Mouse (Mus musculus) left cerebral cortex, adult 18-20 months (tissue): ENCODE data around the gene Slc1a2. TPM values are rescaled to one million over a fixed set of nuclear protein-coding genes. Genes with fewer than 3 reads are reported as not detected.

Experiments used
- DNase-seq, 2 experiments: peaks; one replicate each; pipeline ENCODE4 v3.0.0; 2021 to 2022; ENCODE audit warnings: low spot score in 2 of 2, mixed read lengths in 1 of 2
- long read RNA-seq, 2 experiments: library from polyadenylated mRNA; stranded (forward); transcript quantifications; one replicate each; pipeline ENCODE4 v2.0.0; 2021
- total RNA-seq, 2 experiments: library from RNA; stranded (reverse); gene quantifications; 2 replicates each; pipeline ENCODE4 v1.2.3; 2021

Gene Slc1a2
- total RNA-seq, result 1,000 to 10,000 TPM; 1,523 to 1,534 TPM
- long read RNA-seq, experiment 1, full-length matches to known transcripts, result 58 of 349 reads
- long read RNA-seq, experiment 1, partial matches to known transcripts, result 10 of 349 reads
- long read RNA-seq, experiment 1, other reads (novel, unspliced or antisense), result 281 of 349 reads
- long read RNA-seq, experiment 2, full-length matches to known transcripts, result 33 of 210 reads
- long read RNA-seq, experiment 2, partial matches to known transcripts, result 5 of 210 reads
- long read RNA-seq, experiment 2, other reads (novel, unspliced or antisense), result 172 of 210 reads

DNA sequence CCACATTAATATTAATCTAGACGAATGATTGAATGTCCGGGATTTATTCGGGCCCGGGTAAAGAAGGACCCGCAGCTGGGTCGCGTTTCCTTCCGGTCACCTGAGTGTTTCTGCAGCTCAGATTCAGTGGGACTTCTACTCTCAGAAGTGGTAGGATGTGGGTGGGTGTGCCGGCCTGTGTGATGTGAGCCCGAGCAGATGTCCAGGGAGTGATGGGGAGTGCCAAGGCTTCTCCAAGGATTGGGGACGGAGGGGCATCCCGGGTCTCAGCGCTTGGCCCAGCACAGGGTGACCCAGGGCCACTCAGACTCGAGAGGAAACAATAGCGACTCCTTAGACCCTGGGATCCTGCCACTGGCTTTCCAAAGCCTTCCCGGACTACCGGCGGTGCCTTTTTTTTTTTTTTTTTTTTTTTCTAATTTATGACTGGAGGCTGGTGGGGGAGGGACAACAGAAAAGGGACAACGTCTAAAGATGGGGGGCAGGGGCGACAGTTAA lies at the start of gene Slc1a2:
Slc1a2 (plus strand) TSS at position 497 of the 498 bp plus-strand sequence.
- DNase-seq, result peak; percentile 59 to 61

- DNase-seq, result no peak
These were observed 48.0 kb upstream of the Slc1a2 start for GRCm38 (mm10) chr2:102610485-102610884.

- DNase-seq, result no peak
These were observed 41.8 kb upstream of the Slc1a2 start for GRCm38 (mm10) chr2:102616637-102617036.

GRCm38 (mm10) chr2:102620744-102621429 lies 37.6 kb upstream of the Slc1a2 start:
- DNase-seq, result no peak

DNA sequence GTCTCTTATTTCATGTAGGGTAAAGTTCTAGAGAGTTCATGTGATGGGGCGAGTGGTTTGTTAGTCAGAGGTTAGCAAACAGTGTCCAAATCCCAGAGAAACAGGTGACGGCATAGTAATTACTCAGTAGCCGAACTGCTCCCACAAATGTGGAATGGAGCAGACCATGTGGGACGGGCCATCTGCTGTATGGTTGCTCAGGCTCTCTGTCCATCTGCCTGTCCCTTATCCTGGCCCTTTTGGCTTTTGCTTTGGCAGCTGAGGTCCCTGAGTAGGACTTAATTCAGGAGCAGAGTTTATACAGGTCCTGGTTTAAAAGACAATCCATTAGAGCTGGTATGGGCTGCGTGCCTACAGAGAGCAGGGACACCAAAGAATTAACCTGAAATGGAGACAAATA lies 36.3 kb upstream of the Slc1a2 start:
- DNase-seq, result no peak

DNA sequence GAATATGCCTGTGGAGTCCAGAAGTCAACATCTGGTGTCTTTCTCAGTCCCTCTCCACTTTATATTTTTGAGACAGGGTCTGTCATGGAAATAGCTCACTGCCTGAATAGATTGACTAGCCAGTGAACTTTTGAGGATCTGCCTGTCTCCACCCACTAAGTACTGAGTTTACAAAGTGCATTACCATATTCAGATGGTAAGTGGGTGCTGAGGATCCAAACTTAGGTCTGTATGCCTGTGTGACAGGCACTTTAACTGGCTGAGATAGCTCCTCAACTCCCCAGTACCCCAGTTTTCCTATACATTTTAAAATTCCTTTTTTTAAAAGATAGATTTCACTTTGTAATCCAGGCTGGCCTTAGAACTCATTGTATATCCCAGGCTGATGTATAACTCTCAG lies 35.5 kb upstream of the Slc1a2 start:
- no peak for DNase-seq

GRCm38 (mm10) chr2:102624538-102624937 lies 33.9 kb upstream of the Slc1a2 start:
- no peak for DNase-seq

DNA sequence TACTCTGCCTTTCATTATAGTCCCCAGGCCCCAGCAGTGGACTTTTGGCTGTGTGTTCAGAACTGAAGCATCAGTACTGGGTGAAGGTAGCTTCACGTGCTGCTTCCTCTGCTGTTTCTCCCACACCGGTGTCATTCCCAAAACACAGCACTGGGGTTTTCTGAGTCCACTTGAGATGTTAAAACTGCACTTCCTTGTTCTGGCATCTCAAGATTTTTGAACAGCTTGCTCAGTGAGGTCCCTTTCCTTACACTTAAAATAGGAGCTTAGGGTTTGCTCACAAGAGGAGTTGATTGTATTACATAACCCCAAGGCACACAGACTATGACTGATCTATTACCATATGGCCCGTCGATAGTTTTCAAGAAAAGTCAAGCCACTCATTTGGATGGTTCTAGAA lies 26.1 kb upstream of the Slc1a2 start:
- no peak for DNase-seq

GRCm38 (mm10) chr2:102634010-102634409 lies 24.4 kb upstream of the Slc1a2 start:
- DNase-seq, result no peak

- DNase-seq, result no peak
These were observed 22.9 kb upstream of the Slc1a2 start for GRCm38 (mm10) chr2:102635523-102636060.

- DNase-seq, result no peak
These were observed 22.3 kb upstream of the Slc1a2 start for GRCm38 (mm10) chr2:102636116-102636600.

DNA sequence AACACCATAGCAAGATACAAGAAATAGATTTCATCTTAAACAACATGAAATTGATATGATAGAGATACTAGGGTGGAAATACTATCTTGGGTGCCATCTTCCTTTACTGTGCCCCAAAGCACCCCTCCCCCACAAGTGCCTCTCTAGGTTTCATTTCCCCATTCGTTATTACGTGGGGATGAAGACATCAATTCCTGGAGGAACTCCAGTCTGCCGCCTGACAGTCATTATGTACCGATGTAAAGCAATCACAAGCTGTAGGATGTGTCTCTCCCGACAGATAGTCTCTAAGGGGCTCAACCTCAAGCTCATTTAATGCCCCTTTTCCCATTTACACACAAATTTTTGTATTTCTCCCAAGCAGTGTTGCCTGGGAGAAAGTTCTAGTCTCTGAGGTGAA lies 20.3 kb upstream of the Slc1a2 start:
- DNase-seq, result no peak

- no peak for DNase-seq
These were observed 19.8 kb upstream of the Slc1a2 start for GRCm38 (mm10) chr2:102638690-102639089.

DNA sequence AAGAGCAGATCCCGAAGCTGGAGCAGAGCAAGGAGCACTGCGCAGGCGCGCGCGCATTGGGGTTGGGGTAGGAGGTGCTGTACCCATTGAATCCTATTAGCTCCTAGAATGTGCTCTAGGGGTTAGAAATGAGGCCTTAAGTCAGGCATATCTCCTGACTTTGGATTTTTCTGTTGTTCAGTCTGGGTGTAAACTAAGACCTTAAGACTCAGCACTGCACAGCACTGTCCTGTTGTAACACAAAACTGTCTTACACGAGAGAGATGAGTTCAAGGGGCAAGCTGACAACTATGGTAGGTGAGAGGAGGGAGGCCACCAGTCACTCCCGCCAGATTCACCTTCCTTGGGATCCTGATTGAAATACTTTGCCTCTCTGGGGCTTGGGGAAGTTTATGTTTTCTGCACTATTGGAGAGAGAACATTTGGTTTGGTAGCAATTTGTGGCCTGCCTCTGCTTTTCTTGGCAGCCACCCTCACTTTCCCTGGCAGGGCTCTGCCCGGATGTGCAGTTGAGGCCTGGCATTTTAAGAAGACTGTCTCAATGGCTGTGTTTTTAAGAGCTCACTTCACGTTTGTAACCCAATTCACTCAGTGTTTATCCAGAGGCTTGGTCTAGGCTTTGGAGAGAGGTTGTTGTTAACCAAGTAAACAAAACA lies 9.5 kb upstream of the Slc1a2 start:
- peak; percentile 36 to 73 for DNase-seq

GRCm38 (mm10) chr2:102650322-102650721 lies 8.1 kb upstream of the Slc1a2 start:
- DNase-seq, result no peak

- DNase-seq, result no peak
These were observed 2.3 kb upstream of the Slc1a2 start for GRCm38 (mm10) chr2:102655966-102656725.

- DNase-seq, result peak; percentile 64 to 76
These were observed 733 bp upstream of the Slc1a2 start for GRCm38 (mm10) chr2:102657726-102658125.

- DNase-seq, result peak; percentile 70 to 79
These were observed 432 bp downstream of the Slc1a2 start for GRCm38 (mm10) chr2:102658661-102659520.

GRCm38 (mm10) chr2:102659521-102659830 lies 1.0 kb downstream of the Slc1a2 start:
- DNase-seq, result peak; percentile 44 to 55

- DNase-seq, result no peak
These were observed 2.6 kb downstream of the Slc1a2 start for GRCm38 (mm10) chr2:102661052-102661451.
